Mouse (Mus musculus): ENCODE measurements at regions not wholly inside any gene's neighbourhood (a gene's known extent, or its start where the extent isn't known, plus 50 kb on each side); places are given as distances from the start of the nearest gene placed in this dataset.
A peak's percentile ranks its signal among the peaks of the same experiment; 100 is the strongest.

GRCm38 (mm10) chr9:100097028-100097427 lies 221.1 kb upstream of the Sox14 start:
- peak; percentile 65 to 77 for DNase-seq

- no peak for DNase-seq
These were observed 219.6 kb upstream of the Sox14 start for GRCm38 (mm10) chr9:100095559-100095959.

DNA sequence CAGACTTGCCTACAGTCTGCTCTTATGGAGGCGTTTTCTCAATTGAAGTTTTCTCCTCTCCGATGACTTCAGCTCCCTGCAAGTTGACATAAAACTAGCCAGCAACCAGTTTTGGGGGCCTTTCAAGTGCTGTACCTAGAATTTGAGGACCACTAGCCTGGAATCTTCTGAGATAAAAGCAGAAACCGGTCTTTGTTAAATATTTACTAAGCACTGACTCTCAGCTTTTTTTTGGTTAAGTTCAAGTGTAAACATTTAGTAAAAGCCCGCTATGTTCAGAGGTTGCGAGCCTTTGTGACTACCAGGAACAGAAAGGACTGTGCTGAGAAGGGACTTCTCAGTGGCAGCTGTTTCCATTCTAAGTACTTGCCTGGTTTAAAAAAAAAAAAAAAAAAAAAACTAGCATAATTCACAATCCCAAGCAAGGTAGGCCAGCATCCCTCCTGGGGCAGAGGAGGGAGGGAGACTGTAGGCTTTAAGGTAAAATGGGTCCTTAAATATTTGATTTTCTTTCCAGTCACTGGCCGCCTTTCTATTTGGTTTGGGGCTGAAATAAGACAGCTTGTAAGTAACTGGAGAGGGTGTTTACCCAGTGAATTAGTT lies 219.1 kb upstream of the Sox14 start:
- DNase-seq = no peak

GRCm38 (mm10) chr9:100071141-100071540 lies 195.2 kb upstream of the Sox14 start:
- DNase-seq = no peak

- no peak for DNase-seq
These were observed 182.6 kb upstream of the Sox14 start for GRCm38 (mm10) chr9:100058541-100058940.

- DNase-seq = no peak
These were observed 170.3 kb upstream of the Sox14 start for GRCm38 (mm10) chr9:100046213-100046807.

GRCm38 (mm10) chr9:100045636-100046035 lies 169.7 kb upstream of the Sox14 start:
- no peak for DNase-seq

DNA sequence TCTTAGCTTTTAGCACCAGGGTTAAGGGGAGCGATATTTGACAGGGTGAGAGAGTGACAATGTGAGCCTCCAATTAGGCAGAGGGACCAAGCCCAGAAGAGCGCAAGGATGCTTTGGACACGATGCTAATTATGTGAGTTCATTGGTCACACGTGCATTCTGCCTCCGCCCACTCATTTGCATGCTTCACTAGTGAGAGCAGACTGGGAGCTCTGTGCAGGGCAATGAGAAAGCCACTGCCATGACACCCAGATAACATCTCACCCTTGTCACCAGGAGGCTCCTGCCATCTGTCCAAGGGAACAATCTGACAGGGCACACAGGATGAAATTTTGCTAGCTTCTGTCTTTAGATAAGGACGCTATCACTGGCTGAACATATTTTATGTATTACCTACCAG lies 165.8 kb upstream of the Sox14 start:
- peak; percentile 13 to 14 for DNase-seq

DNA sequence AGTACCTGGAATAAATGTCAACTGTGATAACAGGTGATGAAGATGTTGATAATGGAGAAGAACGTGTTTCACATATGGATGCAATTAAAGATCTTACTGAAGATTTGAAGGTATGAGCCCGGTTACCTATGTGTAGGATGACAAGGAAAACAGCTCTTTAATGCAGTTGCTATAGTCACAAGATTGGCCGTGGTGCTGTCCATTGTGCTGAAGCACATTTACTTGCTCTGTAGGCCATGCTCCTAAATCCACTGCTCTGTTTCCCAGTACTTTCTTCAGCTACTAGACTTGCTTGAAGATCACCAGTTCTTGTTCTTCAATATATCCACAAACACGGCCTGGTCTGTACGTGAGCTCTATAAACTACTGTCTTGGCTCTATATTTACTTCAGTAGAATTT lies 147.7 kb upstream of the Sox14 start:
- no peak for DNase-seq

- no peak for DNase-seq
These were observed 146.1 kb upstream of the Sox14 start for GRCm38 (mm10) chr9:100022035-100022434.

DNA sequence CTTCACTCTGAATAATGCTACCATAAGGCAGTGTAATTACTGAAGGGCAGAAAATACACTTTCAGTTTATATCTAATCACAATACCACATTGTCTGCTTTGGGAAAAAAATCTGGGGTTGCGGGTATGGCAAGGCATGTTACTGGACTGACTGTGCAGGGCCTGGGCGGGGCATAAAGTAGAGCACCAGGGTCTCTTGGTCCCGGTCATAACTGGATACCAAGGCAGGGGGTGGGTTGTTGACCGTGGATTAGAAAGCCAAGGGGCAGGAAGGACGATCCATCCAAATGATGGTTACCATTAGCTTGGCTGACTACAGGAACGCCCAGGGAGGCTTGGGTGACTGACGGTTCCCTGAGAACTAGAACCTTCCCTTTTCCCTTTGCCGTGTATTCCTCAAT lies 119.2 kb upstream of the Sox14 start:
- DNase-seq = no peak

- peak; percentile 26 to 30 for DNase-seq
These were observed 118.5 kb upstream of the Sox14 start for GRCm38 (mm10) chr9:99994285-99995144.

- DNase-seq = no peak
These were observed 111.4 kb upstream of the Sox14 start for GRCm38 (mm10) chr9:99987376-99987775.

DNA sequence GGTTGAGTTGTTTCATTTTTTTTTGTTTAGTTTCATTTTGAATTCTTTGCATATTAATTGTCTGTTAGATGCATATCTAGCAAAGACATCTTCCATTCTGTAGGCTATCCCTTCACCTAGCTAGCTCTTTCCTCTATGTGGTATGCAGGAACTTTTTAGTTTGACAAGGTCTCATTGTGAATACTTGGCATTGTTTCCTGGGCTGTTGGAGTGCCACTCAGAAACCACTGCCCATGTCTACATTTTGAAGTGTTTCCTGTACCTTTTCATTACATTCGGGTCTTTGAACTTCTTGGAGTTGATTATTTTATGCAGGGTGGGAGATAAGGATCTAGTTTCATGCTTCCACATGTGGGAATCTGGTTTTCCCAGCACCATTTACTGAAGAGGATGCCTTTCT lies 104.8 kb upstream of the Sox14 start:
- no peak for DNase-seq

DNA sequence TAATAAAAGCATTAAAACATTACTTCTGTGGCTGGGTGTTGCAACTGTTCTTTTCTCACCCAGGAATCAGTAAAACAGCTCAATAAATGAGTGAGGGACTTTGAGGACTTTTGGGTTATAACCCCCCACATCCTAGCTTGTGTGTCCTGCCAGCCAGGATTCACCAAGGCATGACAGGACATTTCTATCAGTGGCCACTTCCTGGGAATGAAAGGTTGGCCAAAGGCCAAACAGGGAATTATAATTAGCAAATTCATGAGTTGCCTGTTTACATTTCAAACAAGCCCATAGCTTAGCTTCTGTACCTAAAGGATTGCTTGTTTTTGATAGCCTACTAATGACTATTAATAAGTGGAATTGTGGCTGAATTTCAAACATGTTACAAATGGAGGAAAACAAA lies 85.6 kb upstream of the Sox14 start:
- DNase-seq = no peak

DNA sequence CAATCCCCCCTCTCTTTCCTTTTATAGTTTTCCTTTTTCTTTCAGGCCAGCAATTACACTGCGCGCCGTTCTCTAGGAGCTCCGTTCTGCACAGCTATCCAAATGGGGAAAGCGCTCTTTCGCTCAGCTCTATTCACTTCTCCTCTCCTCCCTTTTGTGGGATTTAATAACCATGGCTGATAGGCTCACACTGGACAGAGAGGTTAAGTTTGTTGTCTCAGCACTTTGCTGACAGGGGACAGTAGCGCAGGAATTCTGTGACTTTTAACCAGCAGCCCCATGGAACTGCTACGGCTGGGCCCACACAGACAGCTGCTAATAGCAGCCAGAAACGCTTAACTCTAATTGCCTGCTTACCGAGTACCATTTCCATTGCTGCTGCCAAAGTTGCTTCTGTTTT lies 78.8 kb upstream of the Sox14 start:
- DNase-seq = peak in 1 of 2 experiments; percentile 1

DNA sequence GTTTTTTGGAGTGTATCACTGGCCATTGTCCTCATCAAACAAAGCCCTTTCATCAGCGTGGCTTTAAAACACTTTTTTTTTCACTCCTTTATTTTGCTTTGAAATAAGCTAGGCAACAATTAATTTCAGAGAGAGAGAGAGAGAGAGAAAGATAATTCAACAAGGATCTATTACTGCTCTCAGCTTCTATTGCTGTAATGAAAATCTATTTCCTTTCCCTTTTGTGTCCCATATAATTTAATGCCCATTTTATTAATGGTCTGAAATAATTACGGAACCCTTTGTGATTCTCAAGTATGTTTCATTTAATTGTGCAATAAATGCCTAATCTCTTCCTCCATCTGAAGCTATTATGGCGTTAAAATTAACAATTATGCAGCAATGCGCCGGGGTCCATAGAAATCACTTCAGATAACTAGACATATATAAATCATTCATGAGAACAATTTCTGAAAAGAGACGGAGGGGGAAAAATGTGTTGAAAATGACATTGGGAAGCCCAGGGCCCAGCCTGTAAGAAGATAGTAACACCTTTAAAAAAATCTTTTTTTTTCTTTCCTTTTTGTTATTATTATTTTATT lies 78.2 kb upstream of the Sox14 start:
- no peak for DNase-seq

Data from cerebellum, postnatal 14 days (tissue).